Mouse (Mus musculus): ENCODE measurements around the gene Pfn4. TPM values are rescaled to one million over a fixed set of nuclear protein-coding genes. Genes with fewer than 3 reads are reported as not detected.
"Not testable (repeated sequence)": the region's sequence is repeated elsewhere in the genome, so short reads cannot be mapped to it uniquely, and the experiment has no call there.

The Pfn4 gene
- polyA plus RNA-seq, 1 experiment from 2014 or later = not detected

DNA sequence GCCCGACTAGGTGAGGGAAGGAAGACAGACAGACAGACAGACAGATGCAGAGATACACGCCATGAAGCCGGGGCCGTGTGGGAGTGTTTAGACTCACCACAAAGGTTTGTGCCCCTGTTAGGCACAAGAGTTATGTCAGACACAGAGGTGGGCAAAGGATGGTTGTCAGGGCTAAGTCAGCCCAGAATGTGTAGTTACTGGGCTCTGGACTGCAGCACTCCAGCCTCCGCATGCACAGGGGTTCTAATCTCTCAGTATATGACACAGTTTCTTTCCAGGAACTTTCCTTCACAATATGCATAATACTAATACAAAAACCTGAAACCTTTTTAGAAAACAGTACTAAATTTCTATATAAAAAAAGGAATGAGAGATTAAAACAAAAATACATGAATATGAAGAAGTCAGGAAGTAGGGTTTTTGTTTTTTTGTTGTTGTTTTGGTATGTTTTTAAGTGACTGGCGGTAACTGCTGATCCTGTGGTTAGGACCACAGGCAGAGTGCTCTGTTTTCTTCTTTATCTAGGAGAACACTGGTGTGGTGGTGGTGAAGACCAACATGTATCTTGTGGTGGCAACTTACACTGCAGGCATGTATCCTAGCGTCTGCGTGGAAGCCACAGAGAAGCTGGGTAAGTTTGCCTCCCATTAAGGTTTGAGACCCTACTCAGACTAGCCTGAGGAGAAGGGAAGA, 6.2 kb downstream of the Pfn4 start:
- no peak overlapping the region for H3K27ac ChIP-seq
- H3K79me2 ChIP-seq (ENCODE audit: inconsistent target) = no peaks in the 10 kb centered on the region
- no peaks in the 10 kb centered on the region for H3K36me3 ChIP-seq (ENCODE audit: inconsistent target)
- 92% methylated on average over 8 of the region's 8 CpGs for WGBS (ENCODE audit: missing documents)
- H3K4me3 ChIP-seq (ENCODE audit: inconsistent target) = no peak overlapping the region

DNA sequence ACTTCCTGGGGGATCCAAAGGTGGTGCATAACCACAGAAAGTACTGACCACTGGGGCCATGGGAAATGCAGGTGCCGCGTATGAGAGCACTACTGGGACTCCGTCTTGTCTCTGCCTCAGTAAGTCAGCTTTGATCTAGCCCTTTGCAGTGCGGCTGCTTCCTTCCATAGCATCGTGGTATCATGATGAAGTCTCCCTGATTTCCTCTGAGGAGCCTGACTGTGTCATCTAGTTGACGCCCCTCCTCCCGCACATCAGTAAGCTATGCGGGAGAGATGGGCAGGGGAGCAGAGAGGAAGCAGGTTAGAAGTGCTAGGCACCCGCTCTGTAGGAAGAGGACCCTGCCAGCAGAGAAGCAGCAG, 6.7 kb downstream of the Pfn4 start:
- no peaks in the 10 kb centered on the region for H3K79me2 ChIP-seq (ENCODE audit: inconsistent target)
- H3K36me3 ChIP-seq (ENCODE audit: inconsistent target) = no peaks in the 10 kb centered on the region
- no peak overlapping the region for H3K27ac ChIP-seq
- H3K4me3 ChIP-seq (ENCODE audit: inconsistent target) = no peak overlapping the region
- 91% methylated on average over 9 of the region's 9 CpGs for WGBS (ENCODE audit: missing documents)

DNA sequence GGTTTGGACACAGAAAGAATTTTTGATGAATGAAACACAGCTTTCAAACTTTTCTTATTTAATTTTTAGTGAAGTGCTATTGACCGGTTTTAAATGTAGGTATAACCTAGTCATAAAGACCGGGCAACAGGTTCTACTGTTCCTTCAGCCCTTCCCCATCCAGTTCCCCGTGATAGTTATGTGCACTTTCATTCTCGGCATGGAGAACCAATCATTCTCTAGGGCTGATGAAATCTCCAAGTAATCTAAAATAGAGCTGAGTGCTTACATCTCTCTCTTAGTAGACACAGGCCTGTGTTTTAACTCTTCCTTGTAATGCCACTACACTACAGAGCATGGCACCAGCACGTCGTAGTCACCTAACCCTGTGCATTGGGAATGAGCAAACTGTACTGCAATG, 8.9 kb downstream of the Pfn4 start:
- no peak overlapping the region for H3K4me3 ChIP-seq (ENCODE audit: inconsistent target)
- no peaks in the 10 kb centered on the region for H3K36me3 ChIP-seq (ENCODE audit: inconsistent target)
- H3K79me2 ChIP-seq (ENCODE audit: inconsistent target) = no peaks in the 10 kb centered on the region
- H3K27ac ChIP-seq = no peak overlapping the region
- WGBS (ENCODE audit: missing documents) = 92% methylated on average over 6 of the region's 6 CpGs

DNA sequence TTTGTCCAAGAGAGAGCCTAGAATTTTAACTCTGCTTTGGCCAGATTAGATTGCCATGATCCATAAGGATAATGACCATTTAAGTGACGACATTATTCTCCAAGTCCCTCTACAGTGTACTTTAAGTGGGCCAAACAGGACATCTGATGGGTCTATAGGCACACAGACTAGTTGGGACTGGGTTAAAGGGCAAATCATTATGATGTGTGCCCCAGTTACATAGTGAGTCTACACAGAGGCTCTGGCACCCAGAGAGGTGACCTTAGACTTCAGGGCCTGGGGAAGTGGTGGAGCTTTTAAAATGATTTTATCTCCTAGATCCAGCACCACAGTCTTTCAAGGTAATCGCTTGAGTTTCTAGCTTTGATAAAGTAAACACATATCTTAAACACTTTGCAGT, 11.4 kb downstream of the Pfn4 start:
- no peak overlapping the region for H3K4me3 ChIP-seq (ENCODE audit: inconsistent target)
- no peak overlapping the region for H3K27ac ChIP-seq
- WGBS (ENCODE audit: missing documents) = 89% methylated on average over 2 of the region's 2 CpGs
- no peaks in the 10 kb centered on the region for H3K79me2 ChIP-seq (ENCODE audit: inconsistent target)
- no peaks in the 10 kb centered on the region for H3K36me3 ChIP-seq (ENCODE audit: inconsistent target)

DNA sequence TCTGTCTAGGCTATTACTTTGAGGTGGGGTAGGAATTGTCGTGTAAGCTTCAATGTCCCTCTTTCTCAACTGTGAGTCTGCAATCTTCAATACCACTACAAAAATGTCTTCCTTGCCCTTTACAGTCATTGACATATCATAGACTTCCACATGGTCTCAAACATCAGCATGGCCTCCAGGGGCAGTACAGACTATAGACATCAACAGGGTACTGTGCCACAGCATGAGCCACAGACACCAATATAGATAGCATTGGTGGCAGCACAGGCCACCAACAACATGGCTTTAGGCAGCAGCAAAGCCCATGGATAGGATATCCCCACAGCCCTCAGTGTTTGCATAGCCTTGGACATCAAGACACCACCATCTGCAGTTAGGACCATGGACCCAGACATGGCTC, 12.4 kb downstream of the Pfn4 start:
- WGBS (ENCODE audit: missing documents) = 82% methylated on average over 1 of the region's 1 CpGs

DNA sequence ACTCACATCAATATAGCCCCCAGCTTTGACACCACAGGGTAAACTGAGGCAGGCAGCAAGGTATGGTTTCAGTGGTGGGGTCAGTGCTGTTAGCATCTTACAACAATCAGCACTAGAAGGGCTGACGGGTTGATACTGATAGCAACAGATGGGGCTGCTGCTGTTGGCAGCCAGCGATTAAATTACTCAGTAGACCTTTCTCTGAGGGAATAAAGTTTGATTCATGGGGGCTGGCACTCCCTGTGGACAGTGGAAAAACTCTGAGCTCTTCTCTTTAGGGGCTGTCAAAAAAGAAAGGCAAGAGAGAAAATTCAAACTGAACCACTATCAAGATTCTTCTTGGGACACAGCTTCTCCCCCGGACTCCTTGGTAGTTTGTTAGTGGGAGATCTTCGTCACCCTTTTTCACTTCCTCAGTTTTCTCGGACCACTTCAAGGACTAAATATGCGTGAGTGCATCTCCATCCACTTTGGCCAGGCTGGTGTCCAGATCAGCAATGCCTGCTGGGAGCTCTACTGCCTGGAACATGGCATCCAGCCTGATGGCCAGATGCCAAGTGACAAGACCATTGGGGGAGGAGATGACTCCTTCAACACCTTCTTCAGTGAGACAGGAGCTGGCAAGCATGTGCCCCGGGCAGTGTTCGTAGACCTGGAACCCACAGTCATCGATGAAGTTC, 13.0 kb downstream of the Pfn4 start:
- H3K79me2 ChIP-seq (ENCODE audit: inconsistent target); H3K27ac ChIP-seq; H3K36me3 ChIP-seq (ENCODE audit: inconsistent target); H3K4me3 ChIP-seq (ENCODE audit: inconsistent target): not testable (repeated sequence)
- WGBS (ENCODE audit: missing documents) = 81% methylated on average over 6 of the region's 9 CpGs

More for the DNA sequence above, 12.4 kb downstream of the Pfn4 start:
- Histone ChIP-seq H3K27ac (no peak overlapping the region), H3K4me3 (ENCODE audit: inconsistent target) (no peak overlapping the region), H3K79me2 (ENCODE audit: inconsistent target) (no peaks in the 10 kb centered on the region), H3K36me3 (ENCODE audit: inconsistent target) (no peaks in the 10 kb centered on the region)

DNA sequence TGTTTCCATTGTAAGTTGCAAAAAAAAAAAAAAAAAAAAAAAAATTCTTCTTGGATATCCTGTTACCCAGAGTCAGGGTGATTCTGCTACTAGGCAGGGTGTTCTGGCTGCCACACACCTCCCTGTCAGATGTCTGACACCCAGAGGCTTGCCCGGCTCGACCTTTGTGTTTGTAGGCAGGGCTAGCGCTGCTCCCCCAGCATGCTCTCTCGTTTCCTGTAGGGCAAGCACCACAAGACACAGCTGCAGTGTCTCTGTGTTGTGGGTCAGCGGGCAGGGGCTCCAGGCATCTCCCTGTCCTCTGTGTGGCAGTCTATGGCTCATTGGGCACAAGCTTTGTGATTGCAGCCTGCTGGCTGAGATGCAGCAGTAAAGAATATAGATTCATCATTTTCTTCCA, 14.8 kb downstream of the Pfn4 start:
- Histone ChIP-seq H3K4me3 (ENCODE audit: inconsistent target) (no peak overlapping the region), H3K36me3 (ENCODE audit: inconsistent target) (no peaks in the 10 kb centered on the region), H3K79me2 (ENCODE audit: inconsistent target) (no peaks in the 10 kb centered on the region), H3K27ac (no peak overlapping the region)
- WGBS (ENCODE audit: missing documents) = 78% methylated on average over 5 of the region's 5 CpGs

DNA sequence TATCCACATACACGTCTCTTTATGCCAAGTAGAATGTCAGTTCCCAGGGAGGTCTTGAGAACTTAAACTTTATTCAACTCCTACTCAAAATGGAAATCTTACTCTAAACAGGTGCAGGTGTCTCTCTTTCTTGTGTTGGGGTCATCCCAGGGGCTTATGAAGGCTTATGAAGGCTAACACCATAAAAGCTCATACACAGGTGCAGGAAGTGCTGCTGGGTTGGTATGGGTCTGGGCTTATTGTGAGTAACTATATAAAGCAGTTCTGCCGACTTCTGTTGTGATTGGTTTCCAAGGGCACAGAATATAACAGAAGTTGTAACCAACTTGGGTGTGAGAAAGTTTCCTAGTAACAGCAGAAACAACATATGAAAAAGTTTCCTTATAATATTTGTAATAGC, 15.6 kb downstream of the Pfn4 start:
- no peaks in the 10 kb centered on the region for H3K36me3 ChIP-seq (ENCODE audit: inconsistent target)
- no peaks in the 10 kb centered on the region for H3K79me2 ChIP-seq (ENCODE audit: inconsistent target)
- no peak overlapping the region for H3K4me3 ChIP-seq (ENCODE audit: inconsistent target)
- 94% methylated on average over 2 of the region's 2 CpGs for WGBS (ENCODE audit: missing documents)
- H3K27ac ChIP-seq = no peak overlapping the region

DNA sequence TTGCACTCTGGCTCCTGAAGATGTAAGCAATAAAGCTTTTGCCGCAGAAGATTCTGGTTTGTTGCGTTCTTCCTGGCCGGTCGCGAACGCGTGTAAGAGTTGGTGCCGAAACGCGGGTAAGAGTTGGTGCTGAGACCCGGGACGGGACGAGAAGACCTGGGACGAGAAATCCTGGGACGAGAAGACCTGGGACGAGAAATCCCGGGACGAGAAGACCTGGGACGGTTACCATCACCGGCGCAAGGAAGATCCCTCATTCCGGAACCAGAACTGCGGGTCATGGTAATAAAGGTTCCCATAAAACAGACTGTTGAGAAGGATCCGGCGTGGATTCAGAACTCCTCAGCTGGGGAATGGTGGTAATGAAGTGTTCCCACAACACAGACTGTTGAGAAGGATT, 19.3 kb downstream of the Pfn4 start:
- 88% methylated on average over 22 of the region's 25 CpGs for WGBS (ENCODE audit: missing documents)

DNA sequence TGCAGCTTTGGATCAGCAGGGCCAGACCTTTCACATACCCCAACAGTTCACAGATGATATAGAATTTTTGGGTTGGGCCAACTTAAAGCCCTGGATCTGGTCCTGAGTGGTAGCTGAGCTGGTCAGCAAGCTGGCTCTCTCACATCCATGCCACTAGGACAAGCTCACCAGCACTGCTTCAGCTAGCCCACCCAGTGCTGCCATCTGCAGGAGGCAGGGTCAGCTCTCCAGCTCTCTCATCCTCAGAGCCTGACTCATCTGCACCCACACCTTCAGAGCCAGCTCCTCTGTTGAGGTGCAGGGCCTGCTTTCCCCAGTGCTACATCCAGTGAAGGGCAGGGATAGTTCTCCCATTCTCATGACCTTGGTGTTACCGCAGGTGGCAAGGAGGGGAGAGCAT, 24.9 kb downstream of the Pfn4 start:
- no peak overlapping the region for H3K27ac ChIP-seq
- WGBS (ENCODE audit: missing documents) = 100% methylated on average over 1 of the region's 1 CpGs
- H3K4me3 ChIP-seq (ENCODE audit: inconsistent target) = no peak overlapping the region
- no peaks in the 10 kb centered on the region for H3K36me3 ChIP-seq (ENCODE audit: inconsistent target)
- no peaks in the 10 kb centered on the region for H3K79me2 ChIP-seq (ENCODE audit: inconsistent target)

More for the DNA sequence above, 19.3 kb downstream of the Pfn4 start:
- H3K4me3 ChIP-seq (ENCODE audit: inconsistent target); H3K27ac ChIP-seq; H3K36me3 ChIP-seq (ENCODE audit: inconsistent target); H3K79me2 ChIP-seq (ENCODE audit: inconsistent target): not testable (repeated sequence)

DNA sequence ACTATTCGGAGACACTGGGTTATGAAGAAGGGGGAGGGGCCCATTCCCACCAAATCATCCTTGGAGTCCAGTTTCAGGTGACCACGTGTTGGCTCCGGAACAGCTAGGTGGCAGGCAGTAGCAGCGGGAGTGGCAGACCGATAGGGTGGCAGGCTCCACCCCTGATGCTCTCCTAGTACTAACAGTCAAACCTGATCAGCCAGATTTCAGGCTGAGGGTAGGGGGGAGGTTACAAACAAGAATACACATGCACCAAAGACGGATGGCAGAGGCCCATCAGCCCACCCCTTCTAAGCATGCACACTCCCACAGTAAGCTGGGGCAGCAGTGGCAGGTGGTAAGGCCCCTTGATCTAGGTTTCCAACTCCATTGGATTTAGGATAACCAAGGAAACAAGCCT, 28.6 kb downstream of the Pfn4 start:
- WGBS (ENCODE audit: missing documents) = 89% methylated on average over 2 of the region's 6 CpGs

DNA sequence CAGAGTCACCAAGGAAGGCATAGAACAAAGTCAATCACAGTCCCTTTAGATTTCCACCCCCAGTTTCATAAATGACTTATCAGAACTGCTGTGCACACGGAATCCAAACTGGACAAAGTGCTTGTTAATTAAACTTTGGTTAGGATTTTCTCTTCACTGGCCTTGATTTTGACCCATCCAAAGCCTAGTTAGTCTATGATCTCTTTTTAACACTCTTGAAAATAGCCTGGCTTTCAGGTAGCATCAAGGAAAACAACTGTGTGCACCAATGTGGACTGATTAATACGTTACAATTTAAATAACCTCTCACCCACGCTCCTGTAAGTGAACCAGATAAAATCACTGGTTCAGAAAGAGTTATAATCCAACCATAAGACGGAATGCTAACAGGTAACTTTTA, 42.2 kb downstream of the Pfn4 start:
- 84% methylated on average over 4 of the region's 4 CpGs for WGBS (ENCODE audit: missing documents)

More for the DNA sequence above, 28.6 kb downstream of the Pfn4 start:
- H3K36me3 ChIP-seq (ENCODE audit: inconsistent target); H3K79me2 ChIP-seq (ENCODE audit: inconsistent target); H3K4me3 ChIP-seq (ENCODE audit: inconsistent target); H3K27ac ChIP-seq: not testable (repeated sequence)

DNA sequence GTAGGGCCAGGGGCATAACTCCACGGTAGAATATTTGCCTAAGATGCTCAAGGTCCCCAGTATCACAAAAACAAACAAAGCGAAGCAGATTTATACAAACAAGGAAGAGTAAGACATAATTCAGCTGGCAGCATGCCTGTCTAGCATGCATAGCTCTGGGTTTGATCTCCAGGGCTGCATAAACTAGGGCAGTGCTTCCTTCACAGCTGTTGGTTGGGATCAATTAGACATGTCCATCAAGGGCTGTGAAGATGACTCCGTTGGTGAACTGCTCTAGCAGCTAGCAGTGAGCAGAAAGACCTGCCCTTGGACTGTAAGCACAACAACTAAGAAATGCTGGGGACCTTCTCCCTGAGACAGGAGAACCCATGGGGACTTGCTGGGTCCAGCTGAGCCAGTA, 42.9 kb downstream of the Pfn4 start:
- 84% methylated on average over 3 of the region's 3 CpGs for WGBS (ENCODE audit: missing documents)
- Histone ChIP-seq H3K79me2 (ENCODE audit: inconsistent target) (no peaks in the 10 kb centered on the region), H3K27ac (no peak overlapping the region), H3K36me3 (ENCODE audit: inconsistent target) (no peaks in the 10 kb centered on the region), H3K4me3 (ENCODE audit: inconsistent target) (no peak overlapping the region)

More for the DNA sequence above, 42.2 kb downstream of the Pfn4 start:
- H3K27ac ChIP-seq = no peak overlapping the region
- H3K4me3 ChIP-seq (ENCODE audit: inconsistent target) = no peak overlapping the region
- H3K79me2 ChIP-seq (ENCODE audit: inconsistent target) = no peaks in the 10 kb centered on the region
- H3K36me3 ChIP-seq (ENCODE audit: inconsistent target) = no peaks in the 10 kb centered on the region

DNA sequence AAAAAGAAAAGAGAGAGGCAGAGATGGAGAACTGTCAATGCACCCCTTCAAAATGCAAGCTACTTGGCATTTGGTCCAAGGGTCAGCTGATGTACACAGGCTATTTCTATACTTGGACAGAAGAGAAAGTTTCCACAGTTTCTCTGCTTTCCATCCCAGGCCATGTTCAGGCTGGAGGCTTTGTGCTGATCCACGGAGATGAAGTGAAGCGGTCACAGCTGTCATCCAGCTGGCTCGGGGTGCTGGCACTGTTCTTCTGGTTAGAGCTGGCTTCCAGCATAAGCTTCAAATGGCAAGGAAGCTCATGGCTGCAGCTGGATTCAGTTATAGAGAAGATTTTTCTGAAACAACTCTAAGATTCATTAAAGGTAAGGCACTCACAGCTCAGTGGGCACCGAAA, 44.8 kb downstream of the Pfn4 start:
- 94% methylated on average over 4 of the region's 4 CpGs for WGBS (ENCODE audit: missing documents)
- Histone ChIP-seq H3K4me3 (ENCODE audit: inconsistent target) (no peak overlapping the region), H3K79me2 (ENCODE audit: inconsistent target) (peaks cover 12% of the 10 kb centered on the region), H3K36me3 (ENCODE audit: inconsistent target) (no peaks in the 10 kb centered on the region), H3K27ac (no peak overlapping the region)

DNA sequence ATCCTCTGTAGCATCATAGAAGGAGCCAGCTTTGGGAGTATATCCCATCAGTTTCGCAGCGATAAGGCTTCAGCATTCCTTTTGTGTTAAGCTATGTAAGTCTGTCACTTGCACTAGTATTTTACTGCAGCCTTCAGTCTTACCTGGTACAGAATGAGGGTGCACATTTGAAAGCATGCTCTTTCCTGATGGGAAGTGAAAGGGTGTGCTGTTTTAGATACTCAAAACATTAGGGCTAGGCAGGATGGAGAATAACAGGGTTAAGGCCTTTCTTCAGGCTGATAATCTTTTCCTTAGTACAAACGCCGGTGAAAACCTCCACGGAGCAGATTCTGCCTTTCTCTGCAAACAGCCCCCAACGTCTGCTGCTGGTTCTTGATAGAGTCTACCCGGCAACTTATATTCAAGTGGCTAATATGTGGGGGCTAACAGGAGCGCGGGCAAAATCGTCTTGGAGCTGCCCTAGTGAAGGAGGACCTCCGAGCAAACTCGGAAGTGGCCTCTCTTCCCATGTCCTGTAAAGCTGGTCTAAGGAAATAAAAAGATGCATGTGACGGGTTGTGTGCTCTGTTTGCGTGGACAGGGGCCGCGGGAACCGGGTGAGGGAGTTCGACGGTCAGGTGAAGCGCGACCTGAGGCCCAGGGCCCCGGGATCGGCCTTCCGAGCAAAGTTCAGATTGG, 48.0 kb downstream of the Pfn4 start:
- peak overlapping the region; percentile 72 for H3K27ac ChIP-seq
- H3K79me2 ChIP-seq (ENCODE audit: inconsistent target) = peaks cover 41% of the 10 kb centered on the region
- 9% methylated on average over 24 of the region's 24 CpGs for WGBS (ENCODE audit: missing documents)
- H3K36me3 ChIP-seq (ENCODE audit: inconsistent target) = peaks cover 12% of the 10 kb centered on the region
- H3K4me3 ChIP-seq (ENCODE audit: inconsistent target) = peak overlapping the region; percentile 100

Data from macrophage (primary cell).